Mouse (Mus musculus) gastrocnemius, adult 2 months (tissue): ENCODE data around the gene Adk. TPM values are rescaled to one million over a fixed set of nuclear protein-coding genes. Genes with fewer than 3 reads are reported as not detected.
A peak's percentile ranks its signal among the peaks of the same experiment; 100 is the strongest.

Experiments used
- DNase-seq: peaks from one replicate; pipeline ENCODE4 v3.0.0; 2022
- H3K27ac ChIP-seq: fragments of 200-600 bp; 2 replicates; pipeline ENCODE4 v1.8.1; 2022; ENCODE audit warnings: mild to moderate bottlenecking
- H3K4me3 ChIP-seq: fragments of 200-600 bp; 2 replicates; pipeline ENCODE4 v1.8.1; 2022; ENCODE audit warnings: mild to moderate bottlenecking, moderate library complexity
- CTCF ChIP-seq: fragments of 200-600 bp; IDR thresholded peaks from 2 replicates; pipeline ENCODE4 v1.8.1; 2022; ENCODE audit warnings: antibody characterized with exemption, mild to moderate bottlenecking, moderate library complexity
- intact Hi-C: fragments of 180-260 bp; cut with DNase I; formaldehyde crosslinking; loops from one replicate; pipeline ENCODE4 v1.15.1; 2025
- total RNA-seq, 2 experiments: library from RNA; stranded (reverse); gene quantifications; 2 replicates each; pipeline ENCODE4 v1.2.3; 2021

Adk gene
- total RNA-seq, 2 experiments from 2014 or later: 77.1 to 152 TPM

DNA sequence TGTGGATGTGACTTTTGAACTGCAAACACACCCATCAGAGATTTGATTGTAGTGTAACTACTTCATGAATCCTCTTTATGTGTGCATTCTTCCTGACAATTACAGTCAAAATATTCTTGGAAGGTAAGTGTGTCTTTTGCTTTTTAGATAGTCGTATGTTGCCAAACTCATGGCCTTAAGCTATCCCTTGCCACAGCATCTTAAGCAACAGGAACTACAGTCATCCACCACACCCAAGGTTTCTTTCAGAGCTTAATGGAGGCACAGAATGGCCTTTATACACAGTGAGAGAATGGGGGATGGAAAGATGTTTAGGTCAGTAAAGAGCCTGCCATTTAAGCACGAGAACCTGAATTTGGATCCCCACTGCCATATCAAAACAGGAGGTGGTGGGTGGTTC is 4.5 kb upstream of the Adk start:
- intact Hi-C loops: no loop called here
- Histone ChIP-seq H3K27ac (no peak overlapping the region), H3K4me3 (no peak overlapping the region)
- TF ChIP-seq CTCF: no peak
- DNase-seq: no peak

GRCm38 (mm10) chr14:21048879-21049278 is 3.5 kb upstream of the Adk start:
- Histone ChIP-seq H3K27ac (no peak overlapping the region), H3K4me3 (no peak overlapping the region)
- TF ChIP-seq CTCF: peak; percentile 75
- intact Hi-C loops: no loop called here
- DNase-seq: peak; percentile 57

GRCm38 (mm10) chr14:21050734-21051133 is 1.6 kb upstream of the Adk start:
- peak overlapping the region; percentile 93 for H3K4me3 ChIP-seq
- peak; percentile 46 for TF ChIP-seq CTCF
- DNase-seq: no peak
- no peak overlapping the region for H3K27ac ChIP-seq
- intact Hi-C loops: loop anchor here (5.0 kb wide), 1 partner anchor 62 kb away; no protein-coding TSS in a partner anchor

GRCm38 (mm10) chr14:21051380-21052111 is 828 bp upstream of the Adk start:
- peak overlapping the region; percentile 96 for H3K27ac ChIP-seq
- intact Hi-C loops: loop anchor here (2.0 to 5.0 kb wide), 2 partner anchors 23 to 61 kb away; no protein-coding TSS in a partner anchor
- no peak for DNase-seq
- TF ChIP-seq CTCF: no peak
- H3K4me3 ChIP-seq: peak overlapping the region; percentile 93

- peak; percentile 88 for DNase-seq
- peak overlapping the region; percentile 93 for H3K4me3 ChIP-seq
- intact Hi-C loops: loop anchor here (2.0 to 5.0 kb wide), 2 partner anchors 22 to 60 kb away; no protein-coding TSS in a partner anchor
- peak overlapping the region; percentile 96 for H3K27ac ChIP-seq
- peak; percentile 30; the same call in 1 of the 2 replicates for TF ChIP-seq CTCF
These were observed 382 bp downstream of the Adk start for GRCm38 (mm10) chr14:21052781-21053130.

GRCm38 (mm10) chr14:21053151-21053550 is 777 bp downstream of the Adk start:
- intact Hi-C loops: loop anchor here (2.0 to 5.0 kb wide), 2 partner anchors 22 to 59 kb away; no protein-coding TSS in a partner anchor
- no peak for DNase-seq
- H3K4me3 ChIP-seq: peak overlapping the region; percentile 93
- no peak for TF ChIP-seq CTCF
- H3K27ac ChIP-seq: peak overlapping the region; percentile 96

- peak overlapping the region; percentile 96 for H3K27ac ChIP-seq
- no peak for TF ChIP-seq CTCF
- peak; percentile 32 for DNase-seq
- H3K4me3 ChIP-seq: peak overlapping the region; percentile 93
- intact Hi-C loops: loop anchor here (2.0 to 5.0 kb wide), 2 partner anchors 21 to 59 kb away; no protein-coding TSS in a partner anchor
These were observed 1.2 kb downstream of the Adk start for GRCm38 (mm10) chr14:21053586-21053985.

- DNase-seq: peak; percentile 39
- intact Hi-C loops: no loop called here
- H3K27ac ChIP-seq: peak overlapping the region; percentile 70
- H3K4me3 ChIP-seq: no peak overlapping the region
- no peak for TF ChIP-seq CTCF
These were observed 6.6 kb downstream of the Adk start for GRCm38 (mm10) chr14:21058972-21059371.

GRCm38 (mm10) chr14:21062766-21063513 is 10.6 kb downstream of the Adk start:
- no peak overlapping the region for H3K4me3 ChIP-seq
- no peak for TF ChIP-seq CTCF
- H3K27ac ChIP-seq: peak overlapping the region; percentile 12; the same call in 1 of the 2 replicates
- no peak for DNase-seq
- intact Hi-C loops: no loop called here

- no peak overlapping the region for H3K27ac ChIP-seq
- no peak for DNase-seq
- H3K4me3 ChIP-seq: no peak overlapping the region
- no peak for TF ChIP-seq CTCF
- intact Hi-C loops: no loop called here
These were observed 11.9 kb downstream of the Adk start for GRCm38 (mm10) chr14:21064321-21064720.

GRCm38 (mm10) chr14:21065490-21066162 is 13.3 kb downstream of the Adk start:
- peak overlapping the region; percentile 20; the same call in 1 of the 2 replicates for H3K27ac ChIP-seq
- DNase-seq: no peak
- TF ChIP-seq CTCF: no peak
- intact Hi-C loops: no loop called here
- H3K4me3 ChIP-seq: no peak overlapping the region

GRCm38 (mm10) chr14:21069594-21069993 is 17.2 kb downstream of the Adk start:
- TF ChIP-seq CTCF: peak; percentile 33; the same call in 1 of the 2 replicates
- H3K4me3 ChIP-seq: no peak overlapping the region
- intact Hi-C loops: no loop called here
- H3K27ac ChIP-seq: no peak overlapping the region
- no peak for DNase-seq
